Mouse (Mus musculus) neural tube, embryonic 15.5 days (tissue): Measurements from ENCODE around the gene Ntrk3. TPM values are rescaled to one million over a fixed set of nuclear protein-coding genes. Genes with fewer than 3 reads are reported as not detected.

ENCODE experiments used
- ATAC-seq: fragments of 200-750 bp; cut with Nextera tagmentation; 2 replicates; pipeline ENCODE4 v1.8.0; 2017; ENCODE audit warnings: mild to moderate bottlenecking, moderate TSS enrichment, moderate library complexity; ENCODE audit not compliant: low FRiP score
- H3K27ac ChIP-seq: fragments of 300-500 bp; sonication (generic); replicated peaks from 2 replicates; pipeline ENCODE4 v1.5.1; 2015; ENCODE audit warnings: mild to moderate bottlenecking, inconsistent platforms
- H3K27me3 ChIP-seq: fragments of 300-500 bp; sonication (generic); replicated peaks from 2 replicates; pipeline ENCODE4 v1.6.1; 2015; ENCODE audit warnings: inconsistent platforms
- H3K36me3 ChIP-seq: fragments of 300-500 bp; sonication (generic); 2 replicates; pipeline ENCODE4 v1.6.1; 2015; ENCODE audit warnings: inconsistent platforms
- H3K4me1 ChIP-seq: fragments of 300-500 bp; sonication (generic); 2 replicates; pipeline ENCODE4 v1.6.1; 2015; ENCODE audit warnings: inconsistent platforms
- H3K4me2 ChIP-seq: fragments of 300-500 bp; sonication (generic); 2 replicates; pipeline ENCODE4 v1.6.1; 2015; ENCODE audit warnings: inconsistent platforms, mild to moderate bottlenecking, moderate library complexity
- H3K4me3 ChIP-seq: fragments of 300-500 bp; sonication (generic); replicated peaks from 2 replicates; pipeline ENCODE4 v1.5.1; 2015; ENCODE audit warnings: mild to moderate bottlenecking, inconsistent platforms
- H3K9ac ChIP-seq: fragments of 300-500 bp; sonication (generic); replicated peaks from 2 replicates; pipeline ENCODE4 v1.6.1; 2015; ENCODE audit warnings: mild to moderate bottlenecking, inconsistent platforms
- H3K9me3 ChIP-seq: fragments of 300-500 bp; sonication (generic); replicated peaks from 2 replicates; pipeline ENCODE4 v1.6.1; 2016; ENCODE audit warnings: inconsistent platforms
- WGBS: fragments of 180-500 bp; shearing (Covaris S2); methylation state at CpG from one replicate; pipeline ENCODE4 v1.1.7; 2015; ENCODE audit warnings: mixed read lengths; 5-methylcytosine and 5-hydroxymethylcytosine counted together
- polyA plus RNA-seq: library from polyadenylated mRNA; unstranded; fragments of >200 nt; fragmentation: Nextera tagmentation; extraction: Ambion mirVana; gene quantifications from 2 replicates; pipeline ENCODE4 v1.2.1, GENCODE M21; 2015

Ntrk3 gene
- polyA plus RNA-seq, 1 experiment from 2014 or later: 27.3 TPM

DNA sequence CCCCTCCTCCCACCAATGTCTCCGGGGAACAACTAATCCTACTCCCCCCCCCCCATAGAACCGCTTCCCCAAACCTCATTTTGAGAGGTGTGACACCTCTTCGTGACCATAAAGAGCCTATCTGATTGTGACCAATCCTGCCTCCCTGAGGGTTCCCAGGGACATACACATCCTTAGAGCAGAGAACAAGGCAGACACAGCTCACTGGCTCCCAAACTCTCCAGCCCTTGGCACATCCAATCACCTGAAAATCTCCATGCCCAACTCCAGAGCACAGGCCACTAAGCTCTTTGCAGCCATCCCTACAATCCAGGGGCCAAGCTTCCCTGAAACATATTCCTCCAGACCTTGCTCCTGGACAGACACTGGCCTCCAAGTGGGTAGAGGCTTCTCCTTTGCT is 162.3 kb downstream of the Ntrk3 start:
- peaks cover 58% of the 10 kb centered on the region for H3K4me1 ChIP-seq
- no peak overlapping the region for H3K27ac ChIP-seq
- WGBS: 22% methylated on average over 3 of the region's 3 CpGs

DNA sequence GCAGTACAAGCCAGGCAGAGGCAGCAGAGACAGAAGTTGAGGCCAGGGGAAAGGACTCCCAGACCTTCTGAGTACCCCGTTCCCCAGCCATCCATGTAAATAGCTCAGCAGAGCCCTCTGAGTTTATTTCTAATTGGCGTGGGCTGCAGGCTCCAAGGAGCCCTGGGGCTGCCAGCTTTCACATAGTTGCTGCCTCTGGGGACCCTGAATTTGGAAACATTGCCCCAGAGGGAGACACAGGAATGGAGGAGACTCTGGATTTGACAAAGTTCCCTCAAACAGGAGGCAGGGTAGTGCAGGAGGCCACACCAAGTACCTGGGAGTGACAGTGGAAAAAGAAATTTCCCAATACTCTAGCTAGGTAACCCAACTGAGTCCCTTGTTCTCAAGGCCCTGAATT is 166.6 kb downstream of the Ntrk3 start:
- H3K9ac ChIP-seq: no peak overlapping the region
- no peak for ATAC-seq
- H3K36me3 ChIP-seq: no peaks in the 10 kb centered on the region
- H3K27me3 ChIP-seq: no peaks in the 10 kb centered on the region
- no peaks in the 10 kb centered on the region for H3K9me3 ChIP-seq
- H3K4me1 ChIP-seq: peaks cover 62% of the 10 kb centered on the region
- no peak overlapping the region for H3K4me3 ChIP-seq
- no peak overlapping the region for H3K27ac ChIP-seq
- H3K4me2 ChIP-seq: no peak overlapping the region
- WGBS: 62% methylated on average over 2 of the region's 2 CpGs

More for the DNA sequence above, 162.3 kb downstream of the Ntrk3 start:
- H3K27me3 ChIP-seq: no peaks in the 10 kb centered on the region
- peak overlapping the region; percentile 75 for H3K4me2 ChIP-seq
- no peaks in the 10 kb centered on the region for H3K36me3 ChIP-seq
- ATAC-seq: no peak
- H3K9me3 ChIP-seq: no peaks in the 10 kb centered on the region
- peak overlapping the region; percentile 66 for H3K4me3 ChIP-seq
- H3K9ac ChIP-seq: peak overlapping the region; percentile 76

GRCm38 (mm10) chr7:78569255-78569618 is 168.6 kb downstream of the Ntrk3 start:
- Histone ChIP-seq H3K27me3 (no peaks in the 10 kb centered on the region), H3K4me2 (peak overlapping the region; percentile 49), H3K9ac (no peak overlapping the region), H3K9me3 (no peaks in the 10 kb centered on the region), H3K4me1 (peaks cover 55% of the 10 kb centered on the region), H3K36me3 (no peaks in the 10 kb centered on the region), H3K4me3 (peak overlapping the region; percentile 11; the same call in 1 of the 2 replicates), H3K27ac (peak overlapping the region; percentile 45; the same call in 1 of the 2 replicates)
- WGBS: 5% methylated on average over 5 of the region's 5 CpGs
- peak; percentile 27; the same call in 1 of the 2 replicates for ATAC-seq

GRCm38 (mm10) chr7:78568411-78569254 is 169.2 kb downstream of the Ntrk3 start:
- Histone ChIP-seq H3K9ac (no peak overlapping the region), H3K4me3 (peak overlapping the region; percentile 11; the same call in 1 of the 2 replicates), H3K4me1 (peaks cover 49% of the 10 kb centered on the region), H3K27ac (peak overlapping the region; percentile 45; the same call in 1 of the 2 replicates), H3K4me2 (peak overlapping the region; percentile 49), H3K9me3 (no peaks in the 10 kb centered on the region), H3K36me3 (no peaks in the 10 kb centered on the region), H3K27me3 (no peaks in the 10 kb centered on the region)
- 16% methylated on average over 16 of the region's 16 CpGs for WGBS
- ATAC-seq: peak; percentile 49

DNA sequence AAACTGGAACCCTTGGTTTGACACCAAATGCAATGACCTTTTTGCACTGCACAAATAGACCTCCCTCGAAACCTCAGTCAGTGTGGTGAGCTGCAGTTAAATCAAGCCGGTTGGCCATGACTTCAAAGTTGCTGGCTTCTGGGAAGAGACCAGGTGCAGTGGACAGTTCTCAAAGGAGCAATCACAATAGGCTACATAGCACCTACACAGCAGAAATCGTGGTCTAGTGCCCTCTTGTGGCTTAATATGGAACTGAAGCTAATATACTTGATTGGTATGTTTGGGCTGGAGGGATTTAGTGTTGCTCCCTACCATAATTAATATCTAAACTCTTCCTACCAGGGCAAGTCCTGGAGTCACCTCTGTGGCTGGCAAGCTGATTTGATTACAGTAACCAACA is 171.2 kb downstream of the Ntrk3 start:
- no peaks in the 10 kb centered on the region for H3K36me3 ChIP-seq
- no peak overlapping the region for H3K4me3 ChIP-seq
- no peak overlapping the region for H3K4me2 ChIP-seq
- no peak overlapping the region for H3K9ac ChIP-seq
- no peaks in the 10 kb centered on the region for H3K27me3 ChIP-seq
- H3K27ac ChIP-seq: no peak overlapping the region
- peaks cover 36% of the 10 kb centered on the region for H3K4me1 ChIP-seq
- no peak for ATAC-seq
- WGBS: 41% methylated on average over 3 of the region's 3 CpGs
- no peaks in the 10 kb centered on the region for H3K9me3 ChIP-seq

GRCm38 (mm10) chr7:78565386-78565785 is 172.4 kb downstream of the Ntrk3 start:
- H3K4me3 ChIP-seq: no peak overlapping the region
- 94% methylated on average over 3 of the region's 3 CpGs for WGBS
- H3K9me3 ChIP-seq: no peaks in the 10 kb centered on the region
- 0 out of 2 replicates have a peak, but pooled peaks cover under 1% of the 10 kb centered on the region for H3K36me3 ChIP-seq
- H3K9ac ChIP-seq: no peak overlapping the region
- H3K4me2 ChIP-seq: no peak overlapping the region
- H3K27ac ChIP-seq: no peak overlapping the region
- H3K27me3 ChIP-seq: no peaks in the 10 kb centered on the region
- no peak for ATAC-seq
- H3K4me1 ChIP-seq: peaks cover 27% of the 10 kb centered on the region

- Histone ChIP-seq H3K9me3 (no peaks in the 10 kb centered on the region), H3K36me3 (peaks cover 4% of the 10 kb centered on the region), H3K27ac (no peak overlapping the region), H3K9ac (no peak overlapping the region), H3K4me1 (peaks cover 13% of the 10 kb centered on the region; the same call in 1 of the 2 replicates), H3K4me3 (no peak overlapping the region), H3K4me2 (no peak overlapping the region), H3K27me3 (no peaks in the 10 kb centered on the region)
- no peak for ATAC-seq
- 95% methylated on average over 5 of the region's 5 CpGs for WGBS
These were observed 179.3 kb downstream of the Ntrk3 start for GRCm38 (mm10) chr7:78558503-78558902.

GRCm38 (mm10) chr7:78555532-78555931 is 182.3 kb downstream of the Ntrk3 start:
- no peak for ATAC-seq
- peaks cover 4% of the 10 kb centered on the region for H3K36me3 ChIP-seq
- H3K4me1 ChIP-seq: peaks cover 13% of the 10 kb centered on the region; the same call in 1 of the 2 replicates
- no peak overlapping the region for H3K9ac ChIP-seq
- no peak overlapping the region for H3K4me2 ChIP-seq
- H3K27me3 ChIP-seq: no peaks in the 10 kb centered on the region
- WGBS: 45% methylated on average over 5 of the region's 5 CpGs
- no peaks in the 10 kb centered on the region for H3K9me3 ChIP-seq
- no peak overlapping the region for H3K4me3 ChIP-seq
- H3K27ac ChIP-seq: no peak overlapping the region

- no peaks in the 10 kb centered on the region for H3K9me3 ChIP-seq
- no peak overlapping the region for H3K4me2 ChIP-seq
- H3K27me3 ChIP-seq: no peaks in the 10 kb centered on the region
- no peak overlapping the region for H3K9ac ChIP-seq
- WGBS: 92% methylated on average over 8 of the region's 8 CpGs
- no peaks in the 10 kb centered on the region for H3K36me3 ChIP-seq
- no peak overlapping the region for H3K4me3 ChIP-seq
- H3K27ac ChIP-seq: no peak overlapping the region
- H3K4me1 ChIP-seq: peaks cover 24% of the 10 kb centered on the region
- no peak for ATAC-seq
These were observed 188.4 kb downstream of the Ntrk3 start for GRCm38 (mm10) chr7:78549461-78549860.

DNA sequence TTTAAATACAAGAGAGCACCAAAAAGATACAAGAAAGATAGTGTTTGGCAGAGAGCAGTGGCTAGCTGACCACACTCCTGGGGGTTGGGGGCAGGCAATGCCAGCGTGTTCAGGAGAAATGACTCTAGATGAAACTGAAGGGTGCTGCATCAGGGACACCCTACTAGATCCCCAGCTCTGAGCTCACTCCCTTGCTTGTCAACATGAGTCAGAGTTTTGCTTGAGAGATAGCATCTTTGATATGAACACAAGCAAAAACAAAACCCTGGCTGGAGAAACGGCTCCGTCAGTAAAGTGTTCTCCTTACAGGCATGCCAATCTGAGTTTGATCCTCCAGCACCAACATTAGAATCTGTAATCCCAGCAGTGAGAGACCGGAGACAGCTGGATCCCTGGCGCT is 189.1 kb downstream of the Ntrk3 start:
- H3K4me3 ChIP-seq: no peak overlapping the region
- ATAC-seq: no peak
- no peaks in the 10 kb centered on the region for H3K27me3 ChIP-seq
- H3K4me2 ChIP-seq: no peak overlapping the region
- WGBS: 89% methylated on average over 5 of the region's 5 CpGs
- H3K9ac ChIP-seq: no peak overlapping the region
- H3K27ac ChIP-seq: no peak overlapping the region
- H3K4me1 ChIP-seq: peaks cover 26% of the 10 kb centered on the region
- no peaks in the 10 kb centered on the region for H3K36me3 ChIP-seq
- H3K9me3 ChIP-seq: no peaks in the 10 kb centered on the region

DNA sequence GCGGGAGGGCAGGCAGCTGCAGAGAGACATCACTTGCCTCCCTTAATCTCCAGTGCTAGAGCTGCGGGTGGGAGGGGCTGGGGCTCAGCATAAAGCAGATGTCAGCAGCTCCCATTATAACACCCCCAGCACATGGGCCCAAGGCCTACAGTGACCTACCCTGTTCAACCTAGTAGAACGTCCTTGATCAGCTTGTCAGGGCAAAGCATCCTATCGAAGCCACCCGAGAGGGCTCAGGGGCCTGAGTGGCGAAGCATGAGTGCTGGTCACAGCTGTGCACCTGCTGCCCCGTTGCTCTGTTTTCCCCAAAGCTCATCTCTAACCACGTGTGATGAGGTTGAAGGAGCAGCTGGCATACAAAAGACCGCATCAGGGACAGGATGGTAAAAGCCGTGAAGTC is 191.3 kb downstream of the Ntrk3 start:
- no peaks in the 10 kb centered on the region for H3K9me3 ChIP-seq
- 39% methylated on average over 10 of the region's 10 CpGs for WGBS
- H3K9ac ChIP-seq: no peak overlapping the region
- no peaks in the 10 kb centered on the region for H3K36me3 ChIP-seq
- H3K4me1 ChIP-seq: peaks cover 44% of the 10 kb centered on the region
- no peak overlapping the region for H3K4me2 ChIP-seq
- no peak overlapping the region for H3K27ac ChIP-seq
- H3K27me3 ChIP-seq: no peaks in the 10 kb centered on the region
- ATAC-seq: peak; percentile 32; the same call in 1 of the 2 replicates
- no peak overlapping the region for H3K4me3 ChIP-seq

GRCm38 (mm10) chr7:78542468-78542867 is 195.3 kb downstream of the Ntrk3 start:
- Histone ChIP-seq H3K9me3 (no peaks in the 10 kb centered on the region), H3K27me3 (no peaks in the 10 kb centered on the region), H3K4me2 (no peak overlapping the region), H3K27ac (peak overlapping the region; percentile 37; the same call in 1 of the 2 replicates), H3K4me3 (no peak overlapping the region), H3K4me1 (peaks cover 44% of the 10 kb centered on the region), H3K36me3 (no peaks in the 10 kb centered on the region), H3K9ac (no peak overlapping the region)
- 55% methylated on average over 4 of the region's 4 CpGs for WGBS
- 0 out of 2 replicates have a peak, but pooled peaks have one; percentile 21 for ATAC-seq
